Mouse (Mus musculus) lung, embryonic 14.5 days (tissue): ENCODE measurements around the gene Olfr998. TPM values are rescaled to one million over a fixed set of nuclear protein-coding genes. Genes with fewer than 3 reads are reported as not detected.
"Not testable (repeated sequence)": the region's sequence is repeated elsewhere in the genome, so short reads cannot be mapped to it uniquely, and the experiment has no call there.

Experiments
- ATAC-seq: fragments of 200-750 bp; cut with Nextera tagmentation; 2 replicates; pipeline ENCODE4 v1.8.0; 2017; ENCODE audit warnings: mild to moderate bottlenecking, moderate TSS enrichment, moderate library complexity; ENCODE audit not compliant: insufficient read depth
- DNase-seq: peaks from one replicate; pipeline ENCODE4 v3.0.0-alpha.2; 2015
- H3K27ac ChIP-seq: fragments of 300-500 bp; sonication (generic); 2 replicates; pipeline ENCODE4 v1.5.1; 2014; ENCODE audit warnings: low read depth, mild to moderate bottlenecking, moderate library complexity
- H3K27me3 ChIP-seq: fragments of 300-500 bp; sonication (generic); 2 replicates; pipeline ENCODE4 v1.6.1; 2014; ENCODE audit warnings: low read length, control low read depth; ENCODE audit not compliant: insufficient read depth
- H3K36me3 ChIP-seq: fragments of 300-500 bp; sonication (generic); 2 replicates; pipeline ENCODE4 v1.6.1; 2014; ENCODE audit warnings: control low read depth; ENCODE audit not compliant: insufficient read depth
- H3K4me1 ChIP-seq: fragments of 300-500 bp; sonication (generic); 2 replicates; pipeline ENCODE4 v1.6.1; 2014; ENCODE audit warnings: antibody characterized with exemption, control low read depth; ENCODE audit not compliant: insufficient read depth
- H3K4me2 ChIP-seq: fragments of 300-500 bp; sonication (generic); 2 replicates; pipeline ENCODE4 v1.6.1; 2014; ENCODE audit warnings: mild to moderate bottlenecking
- H3K4me3 ChIP-seq: fragments of 300-500 bp; sonication (generic); 2 replicates; pipeline ENCODE4 v1.5.1; 2014; ENCODE audit warnings: low read depth, low read length
- H3K9ac ChIP-seq: fragments of 300-500 bp; sonication (generic); 2 replicates; pipeline ENCODE4 v1.6.1; 2014
- H3K9me3 ChIP-seq: fragments of 300-500 bp; sonication (generic); 2 replicates; pipeline ENCODE4 v1.6.1; 2016; ENCODE audit warnings: low read depth, low read length, control low read depth
- CTCF ChIP-seq: IDR thresholded peaks from 2 replicates; pipeline ENCODE4 v1.5.1; 2016; ENCODE audit warnings: antibody characterized with exemption, low read depth
- WGBS: fragments of 180-500 bp; shearing (Covaris S2); extraction: QIAGEN DNeasy Blood & Tissue Kit; methylation state at CpG from one replicate; pipeline ENCODE4 v1.1.7; 2014; 5-methylcytosine and 5-hydroxymethylcytosine counted together
- polyA plus RNA-seq: library from polyadenylated mRNA; unstranded; fragments of >200 nt; fragmentation: Nextera tagmentation; extraction: Ambion mirVana; gene quantifications from 2 replicates; pipeline ENCODE4 v1.2.1, GENCODE M21; 2014

Olfr998 gene
- polyA plus RNA-seq = not detected in 2 replicates

GRCm38 (mm10) chr2:85588648-85589047 is at the start of gene Olfr998:
Gene Olfr998, plus strand, starts transcription at chr2:85588948.
- H3K27me3 ChIP-seq, H3K4me1 ChIP-seq, ATAC-seq, H3K9ac ChIP-seq, H3K36me3 ChIP-seq, H3K27ac ChIP-seq, H3K9me3 ChIP-seq, DNase-seq, H3K4me3 ChIP-seq, H3K4me2 ChIP-seq: not testable (repeated sequence)
- WGBS = 75% methylated on average over 2 of the region's 2 CpGs

- no peak for ATAC-seq
- no peak for TF ChIP-seq CTCF
These were observed 33.9 kb upstream of the Olfr998 start for GRCm38 (mm10) chr2:85554806-85555205.

GRCm38 (mm10) chr2:85560226-85560625 is 28.5 kb upstream of the Olfr998 start:
- Histone ChIP-seq H3K36me3 (no peaks in the 10 kb centered on the region), H3K9ac (no peak overlapping the region), H3K9me3 (no peaks in the 10 kb centered on the region), H3K27ac (no peak overlapping the region), H3K27me3 (no peaks in the 10 kb centered on the region), H3K4me2 (no peak overlapping the region), H3K4me1 (no peaks in the 10 kb centered on the region), H3K4me3 (no peak overlapping the region)
- WGBS = 41% methylated on average over 4 of the region's 4 CpGs
- ATAC-seq = no peak
- peak; percentile 1 for DNase-seq
- no peak for TF ChIP-seq CTCF

More at GRCm38 (mm10) chr2:85554806-85555205, 33.9 kb upstream of the Olfr998 start:
- no peak for DNase-seq
- H3K27ac ChIP-seq = no peak overlapping the region
- H3K27me3 ChIP-seq = no peaks in the 10 kb centered on the region
- WGBS = 68% methylated on average over 1 of the region's 1 CpGs
- no peak overlapping the region for H3K9ac ChIP-seq
- no peaks in the 10 kb centered on the region for H3K9me3 ChIP-seq
- H3K4me2 ChIP-seq = no peak overlapping the region
- H3K4me3 ChIP-seq = no peak overlapping the region
- no peaks in the 10 kb centered on the region for H3K4me1 ChIP-seq
- no peaks in the 10 kb centered on the region for H3K36me3 ChIP-seq

GRCm38 (mm10) chr2:85561187-85561586 is 27.6 kb upstream of the Olfr998 start:
- no peaks in the 10 kb centered on the region for H3K27me3 ChIP-seq
- no peaks in the 10 kb centered on the region for H3K36me3 ChIP-seq
- H3K4me2 ChIP-seq = no peak overlapping the region
- no peak overlapping the region for H3K4me3 ChIP-seq
- peak; percentile 86 for TF ChIP-seq CTCF
- ATAC-seq (no peak; the same call in 1 of the 2 replicates), DNase-seq (peak; percentile 77)
- H3K4me1 ChIP-seq = no peaks in the 10 kb centered on the region
- no peaks in the 10 kb centered on the region for H3K9me3 ChIP-seq
- no peak overlapping the region for H3K27ac ChIP-seq
- WGBS = 15% methylated on average over 4 of the region's 4 CpGs
- H3K9ac ChIP-seq = no peak overlapping the region

GRCm38 (mm10) chr2:85578915-85579314 is 9.8 kb upstream of the Olfr998 start, which contains the start of gene Olfr996:
Gene Olfr996, plus strand, starts transcription at chr2:85579215.
- Histone ChIP-seq H3K36me3 (no peaks in the 10 kb centered on the region), H3K4me3 (no peak within 1 kb of the TSS), H3K27ac (no peak within 1 kb of the TSS), H3K27me3 (no peaks in the 10 kb centered on the region), H3K4me1 (no peaks in the 10 kb centered on the region), H3K4me2 (no peak within 1 kb of the TSS), H3K9me3 (no peaks in the 10 kb centered on the region), H3K9ac (no peak within 1 kb of the TSS)
- DNase-seq (no peak), ATAC-seq (no peak)
- TF ChIP-seq CTCF = no peak

- 54% methylated on average over 1 of the region's 1 CpGs for WGBS
- TF ChIP-seq CTCF = no peak
- no peak within 1 kb of the TSS for H3K4me2 ChIP-seq
- no peaks in the 10 kb centered on the region for H3K4me1 ChIP-seq
- H3K27me3 ChIP-seq = no peaks in the 10 kb centered on the region
- H3K4me3 ChIP-seq = no peak within 1 kb of the TSS
- H3K36me3 ChIP-seq = no peaks in the 10 kb centered on the region
- DNase-seq (no peak), ATAC-seq (no peak)
- H3K9ac ChIP-seq = no peak within 1 kb of the TSS
- no peaks in the 10 kb centered on the region for H3K9me3 ChIP-seq
- H3K27ac ChIP-seq = no peak within 1 kb of the TSS
These were observed 23.1 kb downstream of the Olfr998 start, which contains the start of gene Olfr1000 for GRCm38 (mm10) chr2:85611803-85612202. Gene Olfr1000, minus strand, starts transcription at chr2:85611903.

Other genes with a start within 250 kb of the Olfr998 start
- not detected in 2 replicates for gene Olfr987, start 249.6 kb upstream of the Olfr998 start, polyA plus RNA-seq
- not detected in 2 replicates for gene Olfr988, start 225.7 kb upstream of the Olfr998 start, polyA plus RNA-seq
- not detected in 2 replicates for gene Olfr992, start 179.5 kb upstream of the Olfr998 start, polyA plus RNA-seq
- gene Olfr993, start 174.1 kb upstream of the Olfr998 start, polyA plus RNA-seq = not detected in 2 replicates
- not detected in 2 replicates for gene Olfr994, start 152.5 kb upstream of the Olfr998 start, polyA plus RNA-seq
- not detected in 2 replicates for gene Olfr995, start 145.3 kb upstream of the Olfr998 start, polyA plus RNA-seq
- gene 4833423E24Rik, start 69.9 kb upstream of the Olfr998 start, polyA plus RNA-seq = 0.14 TPM in 1 of 2 replicates, not detected in the other
- not detected in 2 replicates for gene Olfr996, start 9.7 kb upstream of the Olfr998 start, polyA plus RNA-seq
- gene Olfr1000, start 23.0 kb downstream of the Olfr998 start, polyA plus RNA-seq = not detected in 2 replicates
- not detected in 2 replicates for gene Olfr1002, start 61.8 kb downstream of the Olfr998 start, polyA plus RNA-seq
- not detected in 2 replicates for gene Olfr154, start 75.5 kb downstream of the Olfr998 start, polyA plus RNA-seq
- gene Olfr1006, start 89.8 kb downstream of the Olfr998 start, polyA plus RNA-seq = not detected in 2 replicates
- not detected in 2 replicates for gene Olfr1008, start 100.5 kb downstream of the Olfr998 start, polyA plus RNA-seq
- not detected in 2 replicates for gene Olfr1009, start 126.5 kb downstream of the Olfr998 start, polyA plus RNA-seq
- not detected in 2 replicates for gene Olfr1012, start 173.8 kb downstream of the Olfr998 start, polyA plus RNA-seq
- not detected in 2 replicates for gene Olfr1013, start 178.2 kb downstream of the Olfr998 start, polyA plus RNA-seq
- gene Olfr1014, start 183.8 kb downstream of the Olfr998 start, polyA plus RNA-seq = not detected in 2 replicates
- not detected in 2 replicates for gene Olfr1015, start 193.1 kb downstream of the Olfr998 start, polyA plus RNA-seq
- gene Olfr1016, start 213.6 kb downstream of the Olfr998 start, polyA plus RNA-seq = not detected in 2 replicates
- not detected in 2 replicates for gene Olfr1018, start 229.5 kb downstream of the Olfr998 start, polyA plus RNA-seq